Mouse (Mus musculus) spleen, postnatal 0 days (tissue): Measurements from ENCODE around the gene Sycp1. TPM values are rescaled to one million over a fixed set of nuclear protein-coding genes. Genes with fewer than 3 reads are reported as not detected.

Source experiments
- polyA plus RNA-seq: library from polyadenylated mRNA; unstranded; fragments of >200 nt; fragmentation: Nextera tagmentation; extraction: Ambion mirVana; gene quantifications from 2 replicates; pipeline ENCODE4 v1.2.1, GENCODE M21; 2015

Sycp1 gene
- polyA plus RNA-seq = not detected in 2 replicates

GRCm38 (mm10) chr3:102935451-102936354 lies at the start of gene Sycp1:
TSS of gene Sycp1 (minus strand) at chr3:102936100.

GRCm38 (mm10) chr3:102964033-102964432 lies 28.1 kb upstream of the Sycp1 start, which contains the start of gene Nr1h5:
TSS of gene Nr1h5 (minus strand) at chr3:102964133.

GRCm38 (mm10) chr3:102782618-102783017 lies 153.3 kb downstream of the Sycp1 start, which contains the start of gene Tshb:
TSS of gene Tshb (minus strand) at chr3:102782718.

Other genes starting within 250 kb of the Sycp1 start
- 3.6 and 5.3 TPM in 2 replicates for gene Tspan2, start 201.6 kb downstream of the Sycp1 start, polyA plus RNA-seq
- gene Tshb, start 153.4 kb downstream of the Sycp1 start, polyA plus RNA-seq = 0.10 and 0.11 TPM in 2 replicates
- gene Nr1h5, start 28.0 kb upstream of the Sycp1 start, polyA plus RNA-seq = not detected in 2 replicates
- gene Sike1, start 59.6 kb upstream of the Sycp1 start, polyA plus RNA-seq = 23.1 and 29.0 TPM in 2 replicates
- 120 and 123 TPM in 2 replicates for gene Csde1, start 84.3 kb upstream of the Sycp1 start, polyA plus RNA-seq
- gene Nras, start 122.2 kb upstream of the Sycp1 start, polyA plus RNA-seq = 38.8 and 40.9 TPM in 2 replicates
- gene Ampd1, start 137.9 kb upstream of the Sycp1 start, polyA plus RNA-seq = not detected in 2 replicates
- 6.4 TPM in 2 replicates for gene Dennd2c, start 166.5 kb upstream of the Sycp1 start, polyA plus RNA-seq
- gene Bcas2, start 235.6 kb upstream of the Sycp1 start, polyA plus RNA-seq = 158 and 163 TPM in 2 replicates